Mouse (Mus musculus): ENCODE measurements around the gene Pitpnm2.

The Pitpnm2 gene

GRCm38 (mm10) chr5:124249614-124250591 lies at the start of gene Pitpnm2:
Pitpnm2 (minus strand) TSS chr5:124249760.
- DNase-seq (ENCODE audit: low read depth, low spot score) = peak; percentile 58

DNA sequence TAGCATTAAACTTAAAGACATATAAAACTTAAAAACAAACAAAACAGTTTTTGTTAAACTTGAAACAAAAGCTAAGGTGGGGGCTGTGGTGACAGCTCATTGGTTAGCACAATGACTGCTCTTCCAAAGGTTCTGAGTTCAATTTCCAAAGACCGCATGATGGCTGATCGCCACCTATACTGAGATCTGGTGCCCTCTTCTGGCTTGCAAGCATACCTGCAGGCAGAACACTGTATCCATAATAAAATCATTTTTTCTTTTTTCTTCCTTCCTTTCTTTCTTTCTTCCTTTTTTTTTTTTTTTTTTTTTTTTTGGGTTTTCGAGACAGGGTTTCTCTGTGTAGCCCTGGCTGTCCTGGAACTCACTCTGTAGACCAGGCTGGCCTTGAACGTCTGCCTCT lies 49.7 kb upstream of the Pitpnm2 start:
- peak; percentile 41 for DNase-seq (ENCODE audit: low read depth, low spot score)

DNA sequence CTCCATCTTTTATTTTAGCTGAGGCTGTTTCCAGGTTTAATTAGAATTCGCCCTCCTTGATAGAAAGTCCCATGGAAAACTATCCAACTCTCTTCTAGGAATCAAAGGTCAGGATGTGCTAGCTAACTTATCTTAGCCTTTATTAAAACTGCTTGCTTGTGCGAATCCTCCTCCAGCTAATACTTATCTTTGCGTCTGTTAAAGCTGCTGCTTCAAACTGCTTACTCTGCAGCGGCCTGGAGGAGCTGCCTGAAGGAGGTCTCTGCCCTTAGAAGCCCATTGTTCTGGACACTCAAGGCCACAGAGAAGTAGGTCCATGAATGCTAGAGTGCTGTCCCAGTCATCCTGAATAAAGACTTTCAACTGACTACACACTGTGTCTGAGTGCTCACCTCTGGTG lies 46.9 kb upstream of the Pitpnm2 start:
- no peak for DNase-seq (ENCODE audit: low read depth, low spot score)

- DNase-seq (ENCODE audit: low read depth, low spot score) = no peak
Observed at GRCm38 (mm10) chr5:124293967-124294366, 44.4 kb upstream of the Pitpnm2 start.

DNA sequence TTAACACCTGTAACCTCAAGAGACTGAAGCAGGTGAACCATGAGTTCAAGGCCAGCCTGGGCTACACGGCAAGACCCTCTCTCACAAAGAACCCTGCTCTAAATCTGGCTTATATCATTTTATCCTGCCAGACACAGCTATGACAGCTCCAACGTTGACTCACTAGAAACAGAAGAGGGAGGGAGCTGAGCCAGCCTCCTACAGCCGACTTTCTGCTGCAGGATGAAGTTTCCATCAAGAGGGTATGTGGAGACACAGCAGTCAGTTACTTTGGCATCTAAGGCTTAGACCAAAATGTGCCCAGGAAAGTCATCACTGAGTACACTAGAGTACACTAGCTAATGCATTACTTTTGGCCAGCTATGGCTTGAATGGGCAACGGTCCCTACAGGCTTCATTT lies 40.7 kb upstream of the Pitpnm2 start:
- no peak for DNase-seq (ENCODE audit: low read depth, low spot score)

DNA sequence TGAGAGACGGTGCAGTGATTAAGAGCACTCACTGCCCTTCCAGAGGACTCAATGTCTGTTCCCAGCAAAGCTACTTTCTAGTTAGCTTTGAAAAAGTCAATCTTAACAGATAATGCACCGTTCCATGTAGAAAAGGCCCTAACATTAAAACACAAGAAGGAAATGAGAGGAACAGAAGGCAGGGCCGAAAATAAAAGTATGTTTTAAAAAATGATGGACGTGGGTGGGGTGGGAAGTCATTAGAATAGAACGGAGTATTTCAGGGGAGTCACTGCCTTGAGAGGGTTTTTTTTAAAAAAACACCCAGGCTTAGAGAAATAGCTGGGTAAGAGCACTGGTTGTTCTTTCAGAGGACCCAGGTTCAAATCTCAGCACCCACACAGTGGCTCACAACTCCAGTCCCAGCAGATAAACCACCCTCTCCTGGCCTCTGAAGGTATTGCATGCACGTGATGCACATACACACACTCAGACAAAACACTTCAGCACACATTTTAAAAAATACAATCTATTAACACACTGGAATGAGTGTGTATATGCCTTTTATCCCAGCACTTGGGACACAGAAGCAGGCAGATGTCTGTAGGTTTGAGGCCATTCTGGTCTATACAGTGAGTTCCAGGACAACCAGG lies 38.2 kb upstream of the Pitpnm2 start:
- DNase-seq (ENCODE audit: low read depth, low spot score) = no peak

- peak; percentile 13 for DNase-seq (ENCODE audit: low read depth, low spot score)
Observed at GRCm38 (mm10) chr5:124284330-124284729, 34.8 kb upstream of the Pitpnm2 start.

DNA sequence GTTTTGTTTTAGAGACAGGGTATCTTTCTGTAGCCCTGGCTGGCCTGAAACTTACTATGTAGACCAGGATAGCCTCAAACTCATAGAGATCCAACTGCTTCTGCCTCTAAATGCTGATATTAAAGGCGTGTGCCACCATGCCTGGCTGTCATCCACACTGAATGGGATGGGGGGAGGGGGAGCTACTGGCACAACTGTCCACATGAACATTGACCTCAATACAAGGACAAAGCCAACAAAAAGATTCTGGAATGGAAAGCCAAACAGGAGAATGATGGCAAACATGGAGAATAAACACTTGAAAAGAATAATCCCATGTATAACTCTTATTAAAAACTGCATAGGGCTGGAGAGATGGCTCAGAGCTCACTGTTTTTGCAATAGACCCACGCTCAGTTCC lies 33.3 kb upstream of the Pitpnm2 start:
- no peak for DNase-seq (ENCODE audit: low read depth, low spot score)

GRCm38 (mm10) chr5:124270226-124270625 lies 20.7 kb upstream of the Pitpnm2 start:
- DNase-seq (ENCODE audit: low read depth, low spot score) = no peak

GRCm38 (mm10) chr5:124269661-124270060 lies 20.1 kb upstream of the Pitpnm2 start:
- no peak for DNase-seq (ENCODE audit: low read depth, low spot score)

GRCm38 (mm10) chr5:124267652-124268051 lies 18.1 kb upstream of the Pitpnm2 start:
- no peak for DNase-seq (ENCODE audit: low read depth, low spot score)

- DNase-seq (ENCODE audit: low read depth, low spot score) = no peak
Observed at GRCm38 (mm10) chr5:124266821-124267220, 17.3 kb upstream of the Pitpnm2 start.

DNA sequence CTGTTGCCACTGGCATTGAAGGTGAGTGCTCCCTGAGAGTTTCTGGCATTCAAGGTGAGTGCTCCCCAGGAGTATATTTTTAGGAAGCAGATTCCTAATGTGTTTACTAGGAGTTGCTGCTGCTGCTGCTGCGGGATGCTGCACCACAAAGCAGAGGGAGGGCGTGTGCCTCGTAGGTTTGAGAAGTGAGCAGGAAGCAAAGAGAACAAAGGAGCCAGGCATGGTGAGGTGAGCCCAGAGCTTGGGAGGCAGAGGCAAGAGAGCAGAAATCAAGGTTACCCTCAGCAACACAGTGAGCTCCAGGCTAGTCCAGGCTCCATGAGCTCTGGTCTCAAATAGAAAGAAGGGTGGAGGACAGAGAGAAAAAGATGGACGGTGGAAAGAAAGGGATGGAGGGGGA lies 13.7 kb upstream of the Pitpnm2 start:
- DNase-seq (ENCODE audit: low read depth, low spot score) = no peak

DNA sequence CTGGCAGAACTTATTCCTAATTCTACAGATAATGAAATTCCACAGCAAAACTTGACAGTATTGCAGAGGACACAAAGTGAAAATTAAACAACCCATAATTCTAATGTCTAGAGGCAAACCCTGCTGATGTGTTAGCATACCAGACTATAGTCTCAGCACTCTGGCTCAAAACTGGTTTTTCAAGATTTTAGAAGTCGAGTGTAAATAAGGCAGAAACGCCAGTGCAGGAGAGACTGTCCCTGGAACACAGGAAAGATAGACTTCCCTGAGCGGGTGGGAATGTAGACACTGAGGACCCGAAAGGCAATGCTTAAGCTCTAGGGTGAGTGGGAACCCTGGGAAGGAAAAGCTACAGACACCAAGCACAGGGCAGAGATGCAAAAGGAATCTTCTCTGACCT lies 12.5 kb upstream of the Pitpnm2 start:
- DNase-seq (ENCODE audit: low read depth, low spot score) = no peak

DNA sequence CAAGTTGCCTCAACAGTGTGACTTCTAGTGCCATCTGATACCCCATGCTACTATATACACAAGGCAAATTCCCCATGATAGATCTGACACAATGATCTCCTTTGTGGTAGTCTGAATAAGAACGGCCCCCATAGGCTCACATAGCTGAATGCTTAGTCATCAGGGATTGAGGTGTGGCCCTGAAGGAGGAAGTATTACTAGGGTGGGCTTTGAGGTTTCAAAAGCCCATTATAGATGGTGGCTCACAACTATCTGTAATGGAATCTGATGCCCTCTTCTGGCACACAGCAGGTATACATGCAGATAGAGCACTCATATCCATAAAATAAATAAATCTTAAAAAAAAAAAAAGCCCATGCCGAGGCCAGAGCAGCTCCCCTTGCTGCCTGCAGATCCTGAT lies 9.6 kb upstream of the Pitpnm2 start:
- peak; percentile 32 for DNase-seq (ENCODE audit: low read depth, low spot score)

GRCm38 (mm10) chr5:124258026-124258425 lies 8.5 kb upstream of the Pitpnm2 start:
- DNase-seq (ENCODE audit: low read depth, low spot score) = no peak

GRCm38 (mm10) chr5:124255141-124255540 lies 5.6 kb upstream of the Pitpnm2 start:
- no peak for DNase-seq (ENCODE audit: low read depth, low spot score)

DNA sequence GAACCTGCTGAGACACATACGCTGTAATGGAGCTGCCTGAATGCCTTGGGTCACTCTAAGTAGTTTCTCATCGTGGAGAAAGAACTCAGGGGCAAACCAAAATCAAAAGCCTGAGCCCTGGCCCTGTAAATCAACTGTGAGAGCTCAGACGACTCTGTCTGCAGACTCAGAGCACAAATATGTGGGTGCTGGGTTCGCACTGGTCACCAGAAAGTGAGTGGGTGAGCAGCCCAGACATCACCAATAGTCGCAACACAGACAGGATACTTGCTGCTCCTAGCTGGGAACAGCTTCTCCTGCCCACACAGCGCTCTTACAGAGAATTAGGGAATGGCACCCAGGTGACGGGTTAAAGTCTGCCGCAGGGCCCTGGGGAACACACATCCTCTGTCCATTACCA lies 4.0 kb upstream of the Pitpnm2 start:
- DNase-seq (ENCODE audit: low read depth, low spot score) = no peak

- no peak for DNase-seq (ENCODE audit: low read depth, low spot score)
Observed at GRCm38 (mm10) chr5:124252580-124253320, 3.2 kb upstream of the Pitpnm2 start.

- DNase-seq (ENCODE audit: low read depth, low spot score) = no peak
Observed at GRCm38 (mm10) chr5:124251070-124251469, 1.5 kb upstream of the Pitpnm2 start.

GRCm38 (mm10) chr5:124248845-124249613 lies 531 bp downstream of the Pitpnm2 start:
- peak; percentile 60 for DNase-seq (ENCODE audit: low read depth, low spot score)

Data from A20 (cell line).